Mouse (Mus musculus) heart, adult 2 months (tissue): ENCODE data around the gene Gm17581.

ENCODE experiments used
- CTCF ChIP-seq: fragments of 200-600 bp; IDR thresholded peaks from 2 replicates; pipeline ENCODE4 v1.8.1; 2022; ENCODE audit warnings: antibody characterized with exemption, mild to moderate bottlenecking, moderate library complexity
- EP300 ChIP-seq: fragments of 200-500 bp; IDR thresholded peaks from 2 replicates; pipeline ENCODE4 v1.6.1; 2011; ENCODE audit warnings: low read depth, low read length, control low read depth; ENCODE audit not compliant: insufficient read depth
- POLR2A ChIP-seq: fragments of 200-500 bp; IDR thresholded peaks from 2 replicates; pipeline ENCODE4 v1.6.1; 2011; ENCODE audit warnings: mild to moderate bottlenecking, low read depth, low read length, control low read depth; ENCODE audit not compliant: insufficient read depth

DNA sequence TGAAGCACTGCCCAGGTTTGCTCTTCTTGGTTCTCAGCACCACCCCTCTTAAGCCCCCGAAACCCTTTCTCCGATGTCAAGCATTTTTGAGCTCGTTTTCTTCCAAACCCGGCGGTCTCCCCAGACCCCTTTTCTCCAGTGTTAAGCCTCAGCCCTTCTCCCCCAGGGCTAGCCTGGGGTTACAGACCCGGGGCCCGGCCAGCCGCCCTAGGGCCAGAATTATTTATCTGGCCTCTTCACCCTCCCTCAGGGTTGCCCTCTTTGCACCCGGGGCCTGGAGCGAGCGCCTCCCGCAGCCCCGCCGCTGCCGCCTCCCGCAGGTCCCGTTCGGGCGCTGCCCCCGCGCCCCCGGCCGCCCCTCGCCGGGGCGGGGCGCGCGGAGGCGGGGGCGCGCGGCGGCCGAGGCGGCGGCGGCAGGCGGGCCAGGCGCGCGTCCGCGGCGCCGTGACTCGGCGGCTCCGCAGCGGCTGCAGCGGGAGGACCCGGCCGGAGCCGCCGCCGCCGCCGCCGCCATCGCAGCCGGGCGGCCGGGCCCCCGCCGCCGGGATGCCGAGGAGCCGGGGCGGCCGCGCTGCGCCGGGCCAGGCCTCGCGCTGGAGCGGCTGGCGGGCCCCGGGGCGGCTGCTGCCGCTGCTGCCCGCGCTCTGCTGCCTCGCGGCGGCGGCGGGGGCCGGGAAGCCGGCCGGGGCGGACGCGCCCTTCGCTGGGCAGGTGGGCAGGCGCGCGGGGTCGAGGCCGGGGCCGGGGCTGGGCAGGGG is 39.4 kb upstream of the Gm17581 start, which contains the start of gene Mmp24:
- TF ChIP-seq POLR2A (no peak), CTCF (no peak), EP300 (no peak)
